Mouse (Mus musculus): Measurements from ENCODE around the gene Traf3.

DNA sequence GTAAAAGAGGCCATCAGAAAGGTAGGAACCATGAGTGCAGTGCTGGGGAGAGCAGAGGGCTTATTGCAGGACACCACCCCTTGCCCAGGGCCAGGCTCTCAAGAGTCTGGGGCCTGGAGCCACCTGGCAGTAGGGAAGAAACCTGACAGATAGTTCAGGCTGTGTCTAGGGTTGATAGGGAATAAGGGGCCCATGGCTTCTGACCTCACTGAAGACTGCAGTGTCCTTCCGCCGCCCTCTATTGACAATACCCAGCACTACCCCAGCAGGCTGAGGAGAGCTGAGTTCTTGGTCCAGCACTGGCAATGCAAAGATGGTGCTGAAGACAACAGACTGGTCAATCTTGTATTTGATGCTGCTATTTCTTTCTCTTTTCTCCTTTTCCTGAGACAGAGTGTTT is 29.1 kb upstream of the Traf3 start:
- TF ChIP-seq CTCF (IDR thresholded peaks at IDR 0.05; ENCODE audit: borderline replicate concordance, insufficient read depth, low read depth, low read length) (peak; percentile 37; the same call in 1 of the 2 replicates), POLR2A (IDR thresholded peaks at IDR 0.05; ENCODE audit: borderline replicate concordance, insufficient read depth, low read length) (no peak)

All from cerebellum, adult 2 months (tissue).